Mouse (Mus musculus) thymus, adult 2 months (tissue): ENCODE data around the gene Rrp7a.

Source experiments
- CTCF ChIP-seq: fragments of 200-500 bp; IDR thresholded peaks from 2 replicates; pipeline ENCODE4 v1.5.1; 2012; ENCODE audit warnings: mild to moderate bottlenecking, control low read depth, low read length, moderate library complexity, borderline replicate concordance; ENCODE audit not compliant: control insufficient read depth, poor library complexity, insufficient read depth; ENCODE audit errors: extremely low read depth
- POLR2A ChIP-seq: fragments of 200-500 bp; IDR thresholded peaks from 2 replicates; pipeline ENCODE4 v1.6.1; 2012; ENCODE audit warnings: mild to moderate bottlenecking, low read length, control low read depth, moderate library complexity; ENCODE audit not compliant: control insufficient read depth, poor library complexity, insufficient read depth; ENCODE audit errors: extremely low read depth

DNA sequence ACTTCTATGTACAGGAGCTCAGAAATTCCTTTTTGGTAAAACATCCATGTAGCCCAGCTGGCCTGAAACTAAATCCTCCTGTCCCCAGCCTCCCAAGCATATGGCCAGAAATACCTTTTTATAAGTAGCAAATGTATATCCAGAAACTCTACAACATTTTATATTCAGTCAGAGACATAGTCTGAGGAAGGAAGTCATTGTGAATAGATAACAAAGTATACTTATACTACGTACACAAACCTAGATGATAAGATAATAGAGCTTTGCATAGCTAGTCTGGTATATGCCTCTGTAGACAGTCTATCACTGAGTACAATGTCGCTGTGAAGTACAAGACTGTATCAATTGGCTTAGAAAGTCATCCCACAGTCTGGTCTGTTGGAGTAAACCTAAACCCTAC lies 13.1 kb upstream of the Rrp7a start:
- TF ChIP-seq CTCF, result no peak
- no peak for TF ChIP-seq POLR2A
